8 mouse cellular contexts compared by ENCODE assay signal in genomic region chr16:52449889-52450244, GRCm38 (mm10). TPM values are rescaled to one million over a fixed set of nuclear protein-coding genes. Genes with fewer than 3 reads are reported as not detected.
DNase-seq lines count a peak whose midpoint lies in the region; ATAC-seq lines count a peak whose summit lies in the region.

No protein-coding gene starts in this region.

- WGBS in heart, embryonic 10.5 days = 6% methylated on average over 3 of the region's 3 CpGs
- WGBS in hindbrain, embryonic 12.5 days = 4% methylated on average over 3 of the region's 3 CpGs
- 1% methylated on average over 3 of the region's 3 CpGs for WGBS in midbrain, embryonic 12.5 days

- no peaks in the 10 kb centered on the region for H3K27me3 ChIP-seq in heart, embryonic 10.5 days (ENCODE audit: insufficient read depth, poor library complexity, severe bottlenecking)
- peaks cover 13% of the 10 kb centered on the region; the same call in 1 of the 2 replicates for H3K27me3 ChIP-seq in hindbrain, embryonic 12.5 days
- H3K27me3 ChIP-seq in midbrain, embryonic 12.5 days = peaks cover 25% of the 10 kb centered on the region

- peak overlapping the region; percentile 73 for H3K4me3 ChIP-seq in heart, embryonic 10.5 days
- H3K4me3 ChIP-seq in hindbrain, embryonic 12.5 days = peak overlapping the region; percentile 44
- peak overlapping the region; percentile 53 for H3K4me3 ChIP-seq in midbrain, embryonic 12.5 days

- H3K9me3 ChIP-seq in heart, embryonic 10.5 days = no peaks in the 10 kb centered on the region
- H3K9me3 ChIP-seq in hindbrain, embryonic 12.5 days (replicated peaks) = no peaks in the 10 kb centered on the region
- no peaks in the 10 kb centered on the region for H3K9me3 ChIP-seq in midbrain, embryonic 12.5 days

- no peak for DNase-seq in heart, embryonic 10.5 days (ENCODE audit: low spot score)
- no peak for DNase-seq in heart, adult 18-20 months
- DNase-seq in NIH3T3 (ENCODE audit: low read depth) = peak; percentile 35
- DNase-seq in thymus, postnatal 36 days = no peak
- no peak for DNase-seq in left cerebral cortex, adult 9 months (ENCODE audit: low spot score in 2 of 2)
- DNase-seq in adrenal gland, postnatal 4 days (ENCODE audit: low spot score in 2 of 2) = no peak

- no peak for ATAC-seq in hindbrain, embryonic 12.5 days (ENCODE audit: low FRiP score)
- no peak for ATAC-seq in midbrain, embryonic 12.5 days (ENCODE audit: low FRiP score, low read depth)

- H3K4me2 ChIP-seq in hindbrain, embryonic 12.5 days (replicated peaks) = peak overlapping the region; percentile 84
- peak overlapping the region; percentile 73 for H3K4me2 ChIP-seq in midbrain, embryonic 12.5 days (replicated peaks)

- H3K9ac ChIP-seq in hindbrain, embryonic 12.5 days = peak overlapping the region; percentile 59; the same call in 1 of the 2 replicates
- peak overlapping the region; percentile 47; the same call in 1 of the 2 replicates for H3K9ac ChIP-seq in midbrain, embryonic 12.5 days (replicated peaks)

- no peaks in the 10 kb centered on the region for H3K36me3 ChIP-seq in heart, embryonic 10.5 days
- H3K36me3 ChIP-seq in hindbrain, embryonic 12.5 days = no peaks in the 10 kb centered on the region
- no peaks in the 10 kb centered on the region for H3K36me3 ChIP-seq in midbrain, embryonic 12.5 days

- H3K4me1 ChIP-seq in heart, embryonic 10.5 days = peaks cover 3% of the 10 kb centered on the region; the same call in 1 of the 2 replicates
- H3K4me1 ChIP-seq in hindbrain, embryonic 12.5 days = peaks cover 29% of the 10 kb centered on the region
- H3K4me1 ChIP-seq in midbrain, embryonic 12.5 days = peaks cover 33% of the 10 kb centered on the region

- peak overlapping the region; percentile 85 for H3K27ac ChIP-seq in heart, embryonic 10.5 days
- peak overlapping the region; percentile 52 for H3K27ac ChIP-seq in hindbrain, embryonic 12.5 days
- H3K27ac ChIP-seq in midbrain, embryonic 12.5 days (replicated peaks) = no peak overlapping the region

RNA-seq across cellular contexts. Expression of gene Alcam, which starts 4.0 kb away (rescaled TPM):
- 17.8 and 18.6 TPM in 2 replicates for polyA plus RNA-seq in heart, embryonic 10.5 days (2016; fragmentation: Nextera tagmentation; extraction: Ambion mirVana)
- total RNA-seq in heart, adult 18-20 months (2021) = 1 to 10 TPM; 2.3 to 3.5 TPM
- 36.4 and 38.6 TPM in 2 replicates for polyA plus RNA-seq in hindbrain, embryonic 12.5 days (2016; fragmentation: Nextera tagmentation; extraction: Ambion mirVana)
- polyA plus RNA-seq in midbrain, embryonic 12.5 days (2016; fragmentation: Nextera tagmentation; extraction: Ambion mirVana) = 22.5 and 37.7 TPM in 2 replicates
- 100 to 1,000 TPM; 103 to 129 TPM for total RNA-seq in adrenal gland, postnatal 4 days (2021)
